21 mouse cellular contexts compared by ENCODE assay signal in genomic region chr17:26390666-26391065, GRCm38 (mm10). TPM values are rescaled to one million over a fixed set of nuclear protein-coding genes. Genes with fewer than 3 reads are reported as not detected.
DNase-seq lines count a peak whose midpoint lies in the region; ATAC-seq and TF ChIP-seq lines count a peak whose summit lies in the region.
"Had no signal": no experiment of that assay in that cellular context is flagged by ENCODE, and none has a peak within 500 bp of the region (broad histone marks: within the 10 kb centered on the region; RNA-seq: fewer than 3 reads in every experiment).

No protein-coding gene starts in this region.

- no peak for TF ChIP-seq CTCF in gastrocnemius, adult 2 months (IDR thresholded peaks at IDR 0.05)
- TF ChIP-seq CTCF in thymus, adult 2 months (IDR thresholded peaks at IDR 0.05; ENCODE audit: borderline replicate concordance, control insufficient read depth, extremely low read depth, insufficient read depth, low read length, poor library complexity), result no peak

- H3K4me1 ChIP-seq in thymus, adult 2 months (replicated peaks; ENCODE audit: control insufficient read depth, insufficient read depth, low read length), result peaks cover 51% of the 10 kb centered on the region
- no peaks in the 10 kb centered on the region for H3K4me1 ChIP-seq in kidney, embryonic 16.5 days (ENCODE audit: insufficient read depth, low read length)
- H3K4me1 ChIP-seq: embryonic facial prominence, embryonic 12.5 days had no signal

- no peak overlapping the region for H3K4me3 ChIP-seq in gastrocnemius, adult 2 months
- no peak overlapping the region for H3K4me3 ChIP-seq in thymus, adult 2 months (ENCODE audit: control insufficient read depth, insufficient read depth, low read length)
- no peak overlapping the region for H3K4me3 ChIP-seq in kidney, embryonic 16.5 days (ENCODE audit: low read length)
- H3K4me3 ChIP-seq: embryonic facial prominence, embryonic 12.5 days; heart, embryonic 10.5 days; hindbrain, embryonic 13.5 days had no signal

- H3K27ac ChIP-seq in gastrocnemius, adult 2 months, result peak overlapping the region; percentile 49
- H3K27ac ChIP-seq in thymus, adult 2 months (ENCODE audit: control insufficient read depth, insufficient read depth, low read length), result peak overlapping the region; percentile 48
- H3K27ac ChIP-seq in kidney, embryonic 16.5 days (ENCODE audit: low read length), result no peak overlapping the region
- H3K27ac ChIP-seq: embryonic facial prominence, embryonic 12.5 days; heart, embryonic 10.5 days; hindbrain, embryonic 13.5 days; hindbrain, postnatal 0 days had no signal

- no peak for ATAC-seq in kidney, embryonic 16.5 days (ENCODE audit: low FRiP score, low TSS enrichment)
- ATAC-seq: activated CD4-positive, CD25-positive, alpha-beta regulatory T cell, adult 4 months; forebrain, postnatal 0 days; hindbrain, postnatal 0 days; Patski had no signal

- no peaks in the 10 kb centered on the region for H3K27me3 ChIP-seq in thymus, adult 2 months (ENCODE audit: control insufficient read depth, insufficient read depth, low read length)
- no peaks in the 10 kb centered on the region for H3K27me3 ChIP-seq in kidney, embryonic 16.5 days (ENCODE audit: insufficient read depth, low read length)
- H3K27me3 ChIP-seq: embryonic facial prominence, embryonic 12.5 days; Patski had no signal

- no peaks in the 10 kb centered on the region for H3K9me3 ChIP-seq in kidney, embryonic 16.5 days (ENCODE audit: low read length)
- H3K9me3 ChIP-seq: hindbrain, embryonic 13.5 days had no signal

- H3K36me3 ChIP-seq in thymus, adult 2 months (ENCODE audit: control insufficient read depth, insufficient read depth, low read length), result no peaks in the 10 kb centered on the region
- no peaks in the 10 kb centered on the region for H3K36me3 ChIP-seq in kidney, embryonic 16.5 days (ENCODE audit: insufficient read depth, low read length)
- H3K36me3 ChIP-seq: embryonic facial prominence, embryonic 12.5 days; heart, embryonic 10.5 days; hindbrain, embryonic 13.5 days had no signal

- TF ChIP-seq POLR2A in thymus, adult 2 months (IDR thresholded peaks at IDR 0.05; ENCODE audit: control insufficient read depth, extremely low read depth, insufficient read depth, low read length, poor library complexity), result no peak

- WGBS in thymus, adult 2 months, result 6% methylated on average over 5 of the region's 5 CpGs
- 70% methylated on average over 5 of the region's 5 CpGs for WGBS in kidney, embryonic 16.5 days

- DNase-seq in gastrocnemius, adult 2 months, result no peak
- no peak for DNase-seq in gastrocnemius, adult 18-20 months (ENCODE audit: low spot score)
- peak; percentile 45 for DNase-seq in thymus, adult 2 months
- peak; percentile 50 for DNase-seq in thymus, postnatal 25 days
- DNase-seq in cerebellum, adult 11-12 months, result no peak
- DNase-seq in frontal cortex, postnatal 10 days (ENCODE audit: low spot score in 2 of 2), result no peak
- DNase-seq: adrenal gland, postnatal 14 days; cerebellum, adult 8-10 months; cerebellum, postnatal 14 days; forebrain, postnatal 0 days; gastrocnemius, postnatal 10 days; heart, adult 18-20 months; heart, postnatal 10 days; heart, postnatal 4 days had no signal

- H3K4me2 ChIP-seq in kidney, embryonic 16.5 days (replicated peaks; ENCODE audit: low read depth, low read length), result no peak overlapping the region
- H3K4me2 ChIP-seq: embryonic facial prominence, embryonic 12.5 days; hindbrain, embryonic 13.5 days had no signal

- intact Hi-C loops in gastrocnemius, adult 2 months (cut with DNase I), result no loop called here

- no peak overlapping the region for H3K9ac ChIP-seq in kidney, embryonic 16.5 days (replicated peaks; ENCODE audit: low read length)
- H3K9ac ChIP-seq: embryonic facial prominence, embryonic 12.5 days; forebrain, postnatal 0 days; hindbrain, embryonic 13.5 days had no signal

RNA-seq across cellular contexts. Expression of gene Neurl1b, which starts 24.0 kb away (rescaled TPM):
- total RNA-seq in gastrocnemius, adult 2 months (2021), result 1 to 10 TPM; 2.3 to 2.6 TPM
- 1 to 10 TPM; 2.6 to 3.0 TPM for total RNA-seq in gastrocnemius, adult 18-20 months (2021)
- polyA plus RNA-seq in thymus, adult 2 months (2012; rRNA removed), result 26.2 and 69.9 TPM in 2 replicates
- polyA plus RNA-seq in kidney, embryonic 16.5 days (2015; fragmentation: Nextera tagmentation; extraction: Ambion mirVana), result 1.7 and 2.4 TPM in 2 replicates

Comparison
In these comparisons a context has a peak if more than half of its experiments do, and no peak if none do; other contexts are left out.
1. DNase-seq: peak in thymus, adult 2 months (single experiment) and thymus, postnatal 25 days (single experiment); none in gastrocnemius, adult 2 months (single experiment), gastrocnemius, adult 18-20 months (single experiment), cerebellum, adult 11-12 months (single experiment) and frontal cortex, postnatal 10 days (0 of 2).